Mouse (Mus musculus) ES-E14 (cell line): ENCODE results near the gene Fam178b. TPM values are rescaled to one million over a fixed set of nuclear protein-coding genes. Genes with fewer than 3 reads are reported as not detected.

Experiments
- DNase-seq: peaks from one replicate; pipeline ENCODE4 v3.0.0-alpha.2; 2013; ENCODE audit warnings: low read depth, low spot score
- H3K27ac ChIP-seq: 2 replicates; pipeline ENCODE4 v1.5.1; 2012; ENCODE audit warnings: low read depth, mild to moderate bottlenecking, low read length, moderate library complexity, mixed read lengths; ENCODE audit not compliant: poor library complexity, insufficient read depth, severe bottlenecking
- H3K36me3 ChIP-seq: 2 replicates; pipeline ENCODE4 v1.6.1; 2012; ENCODE audit warnings: mild to moderate bottlenecking, low read length, moderate library complexity, mixed read lengths; ENCODE audit not compliant: control insufficient read depth, poor library complexity, insufficient read depth, severe bottlenecking
- H3K4me1 ChIP-seq, 2 experiments: fragments of 150-350 bp in 1 of 2; sonication (generic) in 1 of 2; 2 replicates each; pipeline ENCODE4 v1.6.1; 2012; ENCODE audit warnings: low read length in 2 of 2, mild to moderate bottlenecking in 1 of 2, mixed read lengths in 1 of 2; ENCODE audit not compliant: control insufficient read depth in 2 of 2, insufficient read depth in 2 of 2, poor library complexity in 1 of 2
- H3K4me3 ChIP-seq, 2 experiments: fragments of 150-350 bp in 1 of 2; sonication (generic) in 1 of 2; 2 replicates each; pipeline ENCODE4 v1.5.1; 2012; ENCODE audit warnings: low read length in 2 of 2, low read depth in 1 of 2, mild to moderate bottlenecking in 1 of 2, mixed read lengths in 1 of 2; ENCODE audit not compliant: insufficient read depth in 1 of 2, poor library complexity in 1 of 2, severe bottlenecking in 1 of 2
- H3K9ac ChIP-seq: 2 replicates; pipeline ENCODE4 v1.6.1; 2012; ENCODE audit warnings: low read depth, mild to moderate bottlenecking, low read length, mixed read lengths; ENCODE audit not compliant: poor library complexity, insufficient read depth, severe bottlenecking
- H3K9me3 ChIP-seq: fragments of 150-350 bp; sonication (generic); 2 replicates; pipeline ENCODE4 v1.6.1; 2012; ENCODE audit warnings: low read depth, mild to moderate bottlenecking, low read length; ENCODE audit not compliant: control insufficient read depth, insufficient read depth
- CHD2 ChIP-seq: IDR thresholded peaks from 2 replicates; pipeline ENCODE4 v1.6.1; 2014; ENCODE audit warnings: mild to moderate bottlenecking, low read depth, low read length, inconsistent platforms
- HCFC1 ChIP-seq: IDR thresholded peaks from 2 replicates; pipeline ENCODE4 v1.6.1; 2012; ENCODE audit warnings: low read length, inconsistent platforms, borderline replicate concordance; ENCODE audit not compliant: insufficient read depth
- MAFK ChIP-seq: IDR thresholded peaks from 2 replicates; pipeline ENCODE4 v1.6.1; 2014; ENCODE audit warnings: mild to moderate bottlenecking, low read depth, low read length, inconsistent platforms; ENCODE audit not compliant: insufficient read depth
- ZC3H11A ChIP-seq: IDR thresholded peaks from 2 replicates; pipeline ENCODE4 v1.6.1; 2012; ENCODE audit warnings: low read depth, mild to moderate bottlenecking, inconsistent platforms, low read length, borderline replicate concordance
- ZNF384 ChIP-seq: IDR thresholded peaks from 2 replicates; pipeline ENCODE4 v1.6.1; 2012; ENCODE audit warnings: low read depth, low read length, inconsistent platforms
- in situ Hi-C, 2 experiments: fragments of 600-800 bp; cut with MboI; formaldehyde crosslinking; loops; one replicate each; pipeline ENCODE4 v1.15.1; 2025; ENCODE audit warnings: low sequenced_read_pairs in 2 of 2, inconsistent platforms in 1 of 2; ENCODE audit not compliant: unreplicated experiment in 2 of 2
- total RNA-seq: library from RNA; depleted of rRNA; stranded (reverse); fragments of 300-350 nt; gene quantifications from 2 replicates; pipeline ENCODE4 v1.2.3, GENCODE M21; 2012

Gene Fam178b
- total RNA-seq, 1 experiment: 8.0 TPM

- peaks cover 2 to 7% of the 10 kb centered on the region in 2 experiments; a peak in 1 of 4 replicates for H3K4me1 ChIP-seq
- no peaks in the 10 kb centered on the region for H3K9me3 ChIP-seq
- in situ Hi-C loops: no loop called here
- H3K9ac ChIP-seq: no peak overlapping the region
- H3K4me3 ChIP-seq: no peak overlapping the region
- no peak for DNase-seq
- H3K36me3 ChIP-seq: no peaks in the 10 kb centered on the region
- H3K27ac ChIP-seq: no peak overlapping the region
- no peak for TF ChIP-seq MAFK
- no peak for TF ChIP-seq CHD2
- no peak for TF ChIP-seq HCFC1
- TF ChIP-seq ZNF384: no peak
- TF ChIP-seq ZC3H11A: no peak
These were observed 17.0 kb downstream of the Fam178b start for GRCm38 (mm10) chr1:36665934-36666333.

DNA sequence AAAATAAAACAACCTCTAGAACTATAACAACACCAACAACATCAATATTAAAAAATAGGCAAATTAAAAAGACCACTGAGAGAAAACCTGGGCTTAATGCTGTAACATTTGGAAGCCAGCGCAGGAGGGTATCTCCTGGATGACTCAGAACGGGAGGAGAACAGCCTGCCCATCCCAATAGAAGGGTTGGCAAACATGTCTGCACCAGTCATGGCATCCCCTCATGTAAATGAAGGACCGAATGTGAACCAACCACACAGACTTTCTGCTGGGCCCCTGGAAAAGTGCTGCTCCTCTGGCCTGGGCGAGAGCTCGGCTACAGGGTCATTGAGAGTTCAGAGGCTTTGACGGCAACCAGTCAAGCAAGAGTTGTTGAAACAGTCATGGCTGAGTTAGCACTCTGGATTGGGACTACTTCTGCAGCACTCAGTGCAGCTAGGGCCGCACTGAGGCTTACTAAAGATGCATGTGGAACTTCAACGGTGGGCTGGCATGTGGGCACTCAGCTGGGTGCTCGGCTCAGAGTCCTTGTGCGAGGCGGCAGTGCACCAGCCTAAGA lies 17.7 kb downstream of the Fam178b start:
- H3K4me1 ChIP-seq: peaks cover 2 to 7% of the 10 kb centered on the region in 2 experiments; a peak in 1 of 4 replicates

DNA sequence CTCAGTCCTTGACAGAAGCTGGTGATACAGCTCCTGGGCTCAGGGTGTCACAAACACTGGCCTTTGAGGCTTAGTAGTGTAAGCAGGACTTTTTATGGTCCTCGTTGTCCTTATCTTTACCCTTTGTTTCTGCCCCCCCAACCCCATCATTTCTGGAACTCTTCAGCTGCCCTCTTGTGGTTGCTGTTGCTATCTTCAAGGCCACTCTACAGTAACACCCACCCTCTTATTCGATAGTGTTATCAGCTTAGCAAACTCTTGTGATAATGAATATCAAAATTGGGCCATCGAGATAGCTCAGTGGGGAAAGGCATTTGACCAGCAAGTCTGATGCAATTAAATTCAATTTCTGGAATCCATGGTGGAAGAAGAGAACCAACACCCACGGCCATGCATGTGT lies 18.5 kb downstream of the Fam178b start:
- TF ChIP-seq ZC3H11A: no peak
- TF ChIP-seq ZNF384: no peak
- TF ChIP-seq HCFC1: no peak
- TF ChIP-seq MAFK: no peak
- TF ChIP-seq CHD2: no peak
- Histone ChIP-seq H3K27ac (no peak overlapping the region), H3K36me3 (no peaks in the 10 kb centered on the region), H3K9ac (no peak overlapping the region), H3K4me1 (peaks cover 2 to 7% of the 10 kb centered on the region in 2 experiments; a peak in 1 of 4 replicates), H3K9me3 (no peaks in the 10 kb centered on the region), H3K4me3 (no peak overlapping the region)
- no peak for DNase-seq
- in situ Hi-C loops: no loop called here

More for the DNA sequence above, 17.7 kb downstream of the Fam178b start:
- in situ Hi-C loops: no loop called here
- DNase-seq: no peak
- TF ChIP-seq ZNF384: no peak
- no peak for TF ChIP-seq HCFC1
- TF ChIP-seq CHD2: no peak
- TF ChIP-seq ZC3H11A: no peak
- TF ChIP-seq MAFK: no peak
- no peaks in the 10 kb centered on the region for H3K9me3 ChIP-seq
- no peak overlapping the region for H3K9ac ChIP-seq
- H3K36me3 ChIP-seq: no peaks in the 10 kb centered on the region
- no peak overlapping the region for H3K27ac ChIP-seq
- no peak overlapping the region for H3K4me3 ChIP-seq

DNA sequence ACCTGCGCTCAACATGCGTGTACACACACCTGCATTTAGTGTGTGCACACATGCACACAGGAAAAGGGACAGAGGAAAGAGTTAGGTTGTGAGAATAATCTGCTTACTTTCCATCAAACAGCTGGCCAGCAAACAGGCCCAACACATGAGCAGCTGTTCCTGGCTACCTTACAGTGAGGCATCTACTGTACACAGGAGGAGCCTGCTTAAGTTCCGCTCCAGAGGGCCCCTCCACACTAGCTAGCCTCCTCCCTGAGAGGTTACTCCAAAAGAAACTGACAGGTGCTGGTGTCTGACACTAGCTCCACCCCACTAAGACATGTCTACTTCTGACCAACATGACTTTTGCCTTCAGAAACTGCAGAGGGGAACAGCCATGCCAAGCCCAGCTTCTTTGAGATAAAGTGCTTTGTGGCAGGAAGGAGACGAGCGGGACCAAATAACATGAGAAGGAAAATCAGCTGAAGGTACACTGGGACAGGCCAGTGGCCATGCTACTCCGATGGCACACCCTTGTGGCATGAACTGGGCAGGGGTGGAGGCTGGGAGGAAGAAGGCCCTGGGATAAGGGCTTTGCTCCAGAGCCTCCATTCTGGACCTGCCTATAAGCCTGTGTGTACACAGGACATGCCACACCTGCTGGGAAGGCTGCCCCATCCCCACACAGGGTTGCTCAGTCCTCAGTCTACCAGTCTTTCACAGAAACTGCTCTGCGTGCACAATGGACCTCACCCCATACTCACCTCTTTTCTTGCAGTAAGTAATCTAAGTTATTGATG lies 24.2 kb downstream of the Fam178b start:
- Histone ChIP-seq H3K4me1 (no peaks in the 10 kb centered on the region), H3K9me3 (no peaks in the 10 kb centered on the region), H3K4me3 (no peak overlapping the region), H3K36me3 (peaks cover 11% of the 10 kb centered on the region), H3K9ac (no peak overlapping the region), H3K27ac (no peak overlapping the region)
- TF ChIP-seq CHD2 (no peak), MAFK (no peak), ZNF384 (no peak), HCFC1 (no peak), ZC3H11A (no peak)
- DNase-seq: no peak
- in situ Hi-C loops: no loop called here
